Mouse (Mus musculus) limb, embryonic 14.5 days (tissue): ENCODE results near the gene Olfr1434. TPM values are rescaled to one million over a fixed set of nuclear protein-coding genes. Genes with fewer than 3 reads are reported as not detected.

Experiments used
- ATAC-seq: fragments of 200-750 bp; cut with Nextera tagmentation; 2 replicates; pipeline ENCODE4 v1.8.0; 2017; ENCODE audit warnings: low read depth, moderate number of reproducible peaks, moderate TSS enrichment; ENCODE audit not compliant: low FRiP score
- DNase-seq: peaks from one replicate; pipeline ENCODE4 v3.0.0-alpha.2; 2015; ENCODE audit warnings: low spot score
- H3K27ac ChIP-seq: fragments of 300-500 bp; sonication (generic); replicated peaks from 2 replicates; pipeline ENCODE4 v1.5.1; 2014; ENCODE audit warnings: low read depth, mild to moderate bottlenecking, low read length, moderate library complexity, mixed read lengths
- H3K27me3 ChIP-seq: fragments of 300-500 bp; sonication (generic); 2 replicates; pipeline ENCODE4 v1.6.1; 2014; ENCODE audit warnings: low read length, mixed read lengths; ENCODE audit not compliant: control insufficient read depth, insufficient read depth
- H3K36me3 ChIP-seq: fragments of 300-500 bp; sonication (generic); 2 replicates; pipeline ENCODE4 v1.6.1; 2014; ENCODE audit warnings: mild to moderate bottlenecking, low read length, moderate library complexity, mixed read lengths; ENCODE audit not compliant: control insufficient read depth, insufficient read depth
- H3K4me1 ChIP-seq: fragments of 300-500 bp; sonication (generic); 2 replicates; pipeline ENCODE4 v1.6.1; 2014; ENCODE audit warnings: antibody characterized with exemption, low read length, mixed read lengths; ENCODE audit not compliant: control insufficient read depth, insufficient read depth
- H3K4me2 ChIP-seq: fragments of 300-500 bp; sonication (generic); replicated peaks from 2 replicates; pipeline ENCODE4 v1.6.1; 2014; ENCODE audit warnings: low read depth, mild to moderate bottlenecking, low read length, moderate library complexity; ENCODE audit not compliant: severe bottlenecking
- H3K4me3 ChIP-seq: fragments of 300-500 bp; sonication (generic); replicated peaks from 2 replicates; pipeline ENCODE4 v1.5.1; 2014; ENCODE audit warnings: low read length
- H3K9ac ChIP-seq: fragments of 300-500 bp; sonication (generic); 2 replicates; pipeline ENCODE4 v1.6.1; 2014; ENCODE audit warnings: mild to moderate bottlenecking, low read depth, low read length, moderate library complexity; ENCODE audit not compliant: severe bottlenecking
- H3K9me3 ChIP-seq: fragments of 300-500 bp; sonication (generic); 2 replicates; pipeline ENCODE4 v1.6.1; 2016; ENCODE audit warnings: low read length; ENCODE audit not compliant: control insufficient read depth
- POLR2A ChIP-seq: fragments of 200-500 bp; IDR thresholded peaks from 2 replicates; pipeline ENCODE4 v1.8.0; 2012; ENCODE audit warnings: inconsistent platforms, mild to moderate bottlenecking, moderate library complexity, borderline replicate concordance; ENCODE audit not compliant: insufficient read depth, insufficient read length; ENCODE audit errors: extremely low read depth
- WGBS: fragments of 180-500 bp; shearing (Covaris S2); extraction: QIAGEN DNeasy Blood & Tissue Kit; methylation state at CpG from one replicate; pipeline ENCODE4 v1.1.7; 2014; 5-methylcytosine and 5-hydroxymethylcytosine counted together
- polyA plus RNA-seq, 2 experiments: library from polyadenylated mRNA; depleted of rRNA in 1 of 2; stranded (reverse) in 1 of 2; unstranded in 1 of 2; fragments of >200 nt; fragmentation: Nextera tagmentation in 1 of 2; extraction: Ambion mirVana in 1 of 2; gene quantifications; 2 replicates each; pipeline versions ENCODE4 v1.2.1 to v1.2.3; 2012 to 2014

Gene Olfr1434
- polyA plus RNA-seq, 2 experiments, result not detected

GRCm38 (mm10) chr19:12325001-12325400 is 45.3 kb downstream of the Olfr1434 start, which contains the start of gene Olfr1437:
Gene Olfr1437, minus strand, starts transcription at chr19:12325101.
- no peak within 1 kb of the TSS for H3K9ac ChIP-seq
- H3K4me2 ChIP-seq, result no peak within 1 kb of the TSS
- H3K4me3 ChIP-seq, result no peak within 1 kb of the TSS
- H3K9me3 ChIP-seq, result no peaks in the 10 kb centered on the region
- WGBS, result 53% methylated on average over 2 of the region's 2 CpGs
- no peaks in the 10 kb centered on the region for H3K36me3 ChIP-seq
- no peak for TF ChIP-seq POLR2A
- ATAC-seq (no peak), DNase-seq (no peak)
- no peaks in the 10 kb centered on the region for H3K27me3 ChIP-seq
- H3K4me1 ChIP-seq, result no peaks in the 10 kb centered on the region
- H3K27ac ChIP-seq, result no peak within 1 kb of the TSS

Other genes starting within 250 kb of the Olfr1434 start
- gene Olfr1423, start 238.5 kb upstream of the Olfr1434 start, polyA plus RNA-seq (2012; rRNA removed), result not detected in 2 replicates
- gene Olfr1423, start 238.5 kb upstream of the Olfr1434 start, polyA plus RNA-seq (2014; fragmentation: Nextera tagmentation; extraction: Ambion mirVana), result not detected in 2 replicates
- not detected in 2 replicates for gene Olfr1424, start 217.2 kb upstream of the Olfr1434 start, polyA plus RNA-seq (2012; rRNA removed)
- not detected in 2 replicates for gene Olfr1424, start 217.2 kb upstream of the Olfr1434 start, polyA plus RNA-seq (2014; fragmentation: Nextera tagmentation; extraction: Ambion mirVana)
- gene Olfr1425, start 202.1 kb upstream of the Olfr1434 start, polyA plus RNA-seq (2012; rRNA removed), result not detected in 2 replicates
- gene Olfr1425, start 202.1 kb upstream of the Olfr1434 start, polyA plus RNA-seq (2014; fragmentation: Nextera tagmentation; extraction: Ambion mirVana), result not detected in 2 replicates
- gene Olfr1426, start 187.8 kb upstream of the Olfr1434 start, polyA plus RNA-seq (2012; rRNA removed), result not detected in 2 replicates
- gene Olfr1426, start 187.8 kb upstream of the Olfr1434 start, polyA plus RNA-seq (2014; fragmentation: Nextera tagmentation; extraction: Ambion mirVana), result not detected in 2 replicates
- gene Olfr1427, start 176.5 kb upstream of the Olfr1434 start, polyA plus RNA-seq (2012; rRNA removed), result not detected in 2 replicates
- gene Olfr1427, start 176.5 kb upstream of the Olfr1434 start, polyA plus RNA-seq (2014; fragmentation: Nextera tagmentation; extraction: Ambion mirVana), result not detected in 2 replicates
- not detected in 2 replicates for gene Olfr1428, start 164.0 kb upstream of the Olfr1434 start, polyA plus RNA-seq (2012; rRNA removed)
- not detected in 2 replicates for gene Olfr1428, start 164.0 kb upstream of the Olfr1434 start, polyA plus RNA-seq (2014; fragmentation: Nextera tagmentation; extraction: Ambion mirVana)
- not detected in 2 replicates for gene Olfr76, start 156.7 kb upstream of the Olfr1434 start, polyA plus RNA-seq (2012; rRNA removed)
- not detected in 2 replicates for gene Olfr76, start 156.7 kb upstream of the Olfr1434 start, polyA plus RNA-seq (2014; fragmentation: Nextera tagmentation; extraction: Ambion mirVana)
- gene Olfr1555-ps1, start 109.7 kb upstream of the Olfr1434 start, polyA plus RNA-seq (2012; rRNA removed), result not detected in 2 replicates
- gene Olfr1555-ps1, start 109.7 kb upstream of the Olfr1434 start, polyA plus RNA-seq (2014; fragmentation: Nextera tagmentation; extraction: Ambion mirVana), result not detected in 2 replicates
- not detected in 2 replicates for gene Olfr1431, start 79.2 kb upstream of the Olfr1434 start, polyA plus RNA-seq (2012; rRNA removed)
- gene Olfr1431, start 79.2 kb upstream of the Olfr1434 start, polyA plus RNA-seq (2014; fragmentation: Nextera tagmentation; extraction: Ambion mirVana), result not detected in 2 replicates
- gene Olfr1432, start 47.3 kb upstream of the Olfr1434 start, polyA plus RNA-seq (2012; rRNA removed), result not detected in 2 replicates
- not detected in 2 replicates for gene Olfr1432, start 47.3 kb upstream of the Olfr1434 start, polyA plus RNA-seq (2014; fragmentation: Nextera tagmentation; extraction: Ambion mirVana)
- not detected in 2 replicates for gene Olfr262, start 38.2 kb upstream of the Olfr1434 start, polyA plus RNA-seq (2012; rRNA removed)
- gene Olfr262, start 38.2 kb upstream of the Olfr1434 start, polyA plus RNA-seq (2014; fragmentation: Nextera tagmentation; extraction: Ambion mirVana), result not detected in 2 replicates
- not detected in 2 replicates for gene Olfr235, start 18.8 kb upstream of the Olfr1434 start, polyA plus RNA-seq (2012; rRNA removed)
- not detected in 2 replicates for gene Olfr235, start 18.8 kb upstream of the Olfr1434 start, polyA plus RNA-seq (2014; fragmentation: Nextera tagmentation; extraction: Ambion mirVana)
- not detected in 2 replicates for gene Olfr1436, start 19.3 kb downstream of the Olfr1434 start, polyA plus RNA-seq (2012; rRNA removed)
- gene Olfr1436, start 19.3 kb downstream of the Olfr1434 start, polyA plus RNA-seq (2014; fragmentation: Nextera tagmentation; extraction: Ambion mirVana), result not detected in 2 replicates
- gene Olfr1437, start 45.2 kb downstream of the Olfr1434 start, polyA plus RNA-seq (2012; rRNA removed), result not detected in 2 replicates
- not detected in 2 replicates for gene Olfr1437, start 45.2 kb downstream of the Olfr1434 start, polyA plus RNA-seq (2014; fragmentation: Nextera tagmentation; extraction: Ambion mirVana)
- not detected in 2 replicates for gene Olfr1438-ps1, start 56.1 kb downstream of the Olfr1434 start, polyA plus RNA-seq (2012; rRNA removed)
- not detected in 2 replicates for gene Olfr1438-ps1, start 56.1 kb downstream of the Olfr1434 start, polyA plus RNA-seq (2014; fragmentation: Nextera tagmentation; extraction: Ambion mirVana)
- not detected in 2 replicates for gene Olfr1440, start 107.4 kb downstream of the Olfr1434 start, polyA plus RNA-seq (2012; rRNA removed)
- not detected in 2 replicates for gene Olfr1440, start 107.4 kb downstream of the Olfr1434 start, polyA plus RNA-seq (2014; fragmentation: Nextera tagmentation; extraction: Ambion mirVana)
- not detected in 2 replicates for gene Olfr1441, start 137.6 kb downstream of the Olfr1434 start, polyA plus RNA-seq (2012; rRNA removed)
- gene Olfr1441, start 137.6 kb downstream of the Olfr1434 start, polyA plus RNA-seq (2014; fragmentation: Nextera tagmentation; extraction: Ambion mirVana), result not detected in 2 replicates
- not detected in 2 replicates for gene Pfpl, start 148.1 kb downstream of the Olfr1434 start, polyA plus RNA-seq (2012; rRNA removed)
- gene Pfpl, start 148.1 kb downstream of the Olfr1434 start, polyA plus RNA-seq (2014; fragmentation: Nextera tagmentation; extraction: Ambion mirVana), result not detected in 2 replicates
- 3.5 and 3.6 TPM in 2 replicates for gene Mpeg1, start 180.9 kb downstream of the Olfr1434 start, polyA plus RNA-seq (2012; rRNA removed)
- 0.92 and 1.00 TPM in 2 replicates for gene Mpeg1, start 180.9 kb downstream of the Olfr1434 start, polyA plus RNA-seq (2014; fragmentation: Nextera tagmentation; extraction: Ambion mirVana)
- 10.3 and 10.6 TPM in 2 replicates for gene Dtx4, start 221.6 kb downstream of the Olfr1434 start, polyA plus RNA-seq (2012; rRNA removed)
- gene Dtx4, start 221.6 kb downstream of the Olfr1434 start, polyA plus RNA-seq (2014; fragmentation: Nextera tagmentation; extraction: Ambion mirVana), result 10.4 TPM in 2 replicates